Mouse (Mus musculus) limb, embryonic 13.5 days (tissue): ENCODE measurements around the gene 2310022B05Rik. TPM values are rescaled to one million over a fixed set of nuclear protein-coding genes. Genes with fewer than 3 reads are reported as not detected.

Experiments used
- polyA plus RNA-seq: library from polyadenylated mRNA; unstranded; fragments of >200 nt; fragmentation: Nextera tagmentation; extraction: Ambion mirVana; gene quantifications from 2 replicates; pipeline ENCODE4 v1.2.1, GENCODE M21; 2015

2310022B05Rik gene
- polyA plus RNA-seq, 1 experiment from 2014 or later: 30.2 TPM

Other genes starting within 250 kb of the 2310022B05Rik start
- 2.4 and 3.0 TPM in 2 replicates for gene Pgbd5, start 223.7 kb downstream of the 2310022B05Rik start, polyA plus RNA-seq
- gene Cog2, start 142.6 kb downstream of the 2310022B05Rik start, polyA plus RNA-seq: 42.9 and 44.2 TPM in 2 replicates
- gene Agt, start 93.7 kb downstream of the 2310022B05Rik start, polyA plus RNA-seq: 0.42 and 0.48 TPM in 2 replicates
- 0.15 TPM in 1 of 2 replicates, not detected in the other for gene Capn9, start 87.3 kb downstream of the 2310022B05Rik start, polyA plus RNA-seq
- 40.3 and 44.3 TPM in 2 replicates for gene Ttc13, start 58.6 kb upstream of the 2310022B05Rik start, polyA plus RNA-seq
- 26.0 and 26.6 TPM in 2 replicates for gene Arv1, start 58.8 kb upstream of the 2310022B05Rik start, polyA plus RNA-seq
- gene Fam89a, start 88.5 kb upstream of the 2310022B05Rik start, polyA plus RNA-seq: 3.2 and 3.7 TPM in 2 replicates
- 0.03 and 0.06 TPM in 2 replicates for gene Trim67, start 129.7 kb upstream of the 2310022B05Rik start, polyA plus RNA-seq
- gene Gnpat, start 199.7 kb upstream of the 2310022B05Rik start, polyA plus RNA-seq: 97.6 and 99.6 TPM in 2 replicates
- gene 2810004N23Rik, start 199.8 kb upstream of the 2310022B05Rik start, polyA plus RNA-seq: 52.7 and 53.9 TPM in 2 replicates
- gene Exoc8, start 234.3 kb upstream of the 2310022B05Rik start, polyA plus RNA-seq: 8.4 and 8.5 TPM in 2 replicates
- gene Sprtn, start 234.5 kb upstream of the 2310022B05Rik start, polyA plus RNA-seq: 9.1 and 9.3 TPM in 2 replicates